Mouse (Mus musculus) megakaryocyte progenitor cell, adult 5-6 weeks (primary cell): ENCODE data around the gene 1700125H20Rik. TPM values are rescaled to one million over a fixed set of nuclear protein-coding genes. Genes with fewer than 3 reads are reported as not detected.
A peak's percentile ranks its signal among the peaks of the same experiment; 100 is the strongest.

ENCODE experiments used
- ATAC-seq: replicated peaks from 2 replicates; pipeline ENCODE4 v1.8.0; 2016; ENCODE audit warnings: mild to moderate bottlenecking, moderate TSS enrichment, inconsistent platforms; ENCODE audit not compliant: poor library complexity
- total RNA-seq, 2 experiments: library from RNA; stranded (forward) in 1 of 2; stranded (reverse) in 1 of 2; fragments of 157-497, 149-512 nt in 1 of 2; fragments of 200-1000 nt in 1 of 2; gene quantifications; 2 replicates each; pipeline versions ENCODE4 v1.2.3 to v1.2.4; 2015 to 2017

1700125H20Rik gene
- total RNA-seq, 2 experiments from 2014 or later, result not detected

DNA sequence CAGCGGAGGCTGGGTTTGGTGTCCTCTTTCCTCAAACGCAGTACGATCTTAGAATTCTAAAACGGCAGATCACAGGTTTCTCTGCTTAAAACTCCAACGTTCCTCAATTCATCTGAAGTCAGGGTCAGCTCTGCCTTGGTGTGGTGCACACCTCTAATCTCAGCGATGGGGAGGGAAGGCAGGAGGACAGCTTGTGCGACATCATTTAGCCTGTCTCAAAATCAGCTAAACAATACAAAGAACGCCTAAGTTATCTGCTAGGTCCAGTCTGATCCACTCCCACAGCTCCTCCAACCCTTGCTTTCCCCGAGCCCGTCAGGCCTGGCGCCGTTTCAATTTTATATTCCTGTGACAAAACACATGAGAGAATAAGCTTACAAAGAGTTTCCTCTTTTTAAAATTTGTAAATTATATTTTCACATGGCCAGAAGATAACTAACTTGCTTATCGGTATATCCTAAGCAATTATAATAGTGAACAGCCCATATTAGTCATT, 13.1 kb downstream of the 1700125H20Rik start:
- ATAC-seq, result peak; percentile 17

DNA sequence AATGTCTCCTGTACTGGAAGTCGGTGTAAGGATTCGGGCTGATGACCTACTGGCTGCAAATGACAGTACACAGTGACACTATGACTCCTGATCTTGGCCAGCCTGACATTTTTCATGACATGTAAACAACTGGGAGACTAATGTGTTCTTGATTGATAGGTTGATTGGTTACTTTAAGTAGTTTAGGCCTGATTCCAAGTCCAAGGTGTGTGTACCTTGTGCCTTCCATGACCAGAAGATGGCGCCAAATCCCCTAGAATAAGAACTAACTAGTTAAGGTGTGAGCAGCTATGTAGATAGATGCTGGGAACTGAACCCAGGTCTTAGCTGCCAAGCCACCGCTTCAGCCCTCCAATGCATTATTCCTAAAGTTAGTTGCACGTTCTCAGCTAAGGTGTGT, 13.9 kb downstream of the 1700125H20Rik start:
- ATAC-seq, result peak; percentile 67

DNA sequence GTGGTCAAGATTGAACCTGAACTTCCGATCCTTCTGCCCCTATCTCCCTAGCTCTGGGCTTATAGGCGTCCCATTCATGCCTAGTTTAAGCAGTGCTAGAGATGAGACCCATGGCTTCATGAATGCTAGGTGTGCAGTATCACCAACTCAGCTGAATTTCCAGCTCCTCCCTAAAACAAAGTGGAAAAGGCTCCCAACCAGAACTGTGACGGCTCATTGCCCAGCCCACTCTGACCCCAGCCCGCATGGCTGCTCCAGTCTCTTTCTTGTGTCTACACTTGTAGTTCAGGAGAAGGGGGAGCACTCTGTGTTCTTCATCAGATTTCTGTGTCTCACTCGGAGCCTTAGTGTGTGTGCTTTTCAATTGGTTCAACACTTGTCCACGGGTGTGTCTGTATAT, 14.6 kb downstream of the 1700125H20Rik start:
- ATAC-seq, result no peak

DNA sequence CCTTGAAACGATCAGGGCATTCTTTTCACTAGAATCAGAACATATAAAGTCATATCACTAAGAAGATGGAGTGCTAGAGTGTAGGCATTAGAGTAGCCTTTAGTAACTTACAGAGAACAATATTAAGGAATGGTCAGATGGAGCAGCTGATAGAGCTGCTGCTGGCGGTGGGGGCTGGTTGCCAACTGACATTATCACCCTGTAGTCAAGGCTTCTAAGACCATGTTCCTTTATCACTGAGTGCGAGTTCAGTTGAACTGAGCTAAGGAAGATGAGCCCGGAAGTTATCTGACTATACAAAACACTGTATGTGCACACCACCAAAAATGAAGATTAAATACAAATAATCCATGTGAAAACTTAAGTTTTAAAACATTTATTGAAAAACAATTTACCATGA, 18.9 kb downstream of the 1700125H20Rik start:
- ATAC-seq, result peak; percentile 70

DNA sequence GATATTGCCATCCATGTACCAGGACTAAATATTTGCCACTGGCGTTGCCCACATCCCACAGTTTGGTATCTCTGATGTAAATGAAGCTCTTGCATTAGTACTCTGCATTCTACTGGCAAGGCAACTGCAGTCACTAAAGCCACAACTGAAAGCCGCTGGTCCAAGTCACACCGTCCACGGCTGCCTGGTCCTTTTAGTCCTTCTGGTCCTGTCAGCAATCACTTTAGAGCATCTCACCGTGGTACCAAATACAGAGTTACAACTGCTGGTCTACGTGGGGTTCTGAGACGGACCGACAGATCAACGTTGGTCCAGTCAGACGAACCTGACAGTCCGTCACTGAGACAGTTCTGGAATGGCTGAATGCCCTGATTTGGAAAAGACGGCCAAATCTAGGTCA, 20.5 kb downstream of the 1700125H20Rik start:
- no peak for ATAC-seq

DNA sequence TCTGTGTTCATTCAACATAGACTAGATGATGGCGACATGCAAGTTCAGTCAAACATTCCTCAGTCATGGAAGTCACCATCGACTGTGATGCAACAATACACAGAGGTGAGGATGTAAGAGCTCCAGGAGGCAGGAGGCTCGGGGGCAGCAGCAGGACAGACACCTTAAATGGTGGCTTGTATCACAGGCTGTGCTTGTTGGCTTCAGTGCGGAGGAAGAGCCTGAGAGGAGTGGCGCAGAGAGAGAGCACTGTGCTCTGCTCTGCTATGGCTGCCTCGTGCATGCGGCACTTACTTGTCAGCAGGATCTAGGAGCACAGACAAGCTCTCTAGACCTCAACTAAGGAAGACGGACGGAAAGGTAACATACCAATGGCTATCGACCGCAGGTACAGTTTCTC, 24.0 kb downstream of the 1700125H20Rik start:
- no peak for ATAC-seq

DNA sequence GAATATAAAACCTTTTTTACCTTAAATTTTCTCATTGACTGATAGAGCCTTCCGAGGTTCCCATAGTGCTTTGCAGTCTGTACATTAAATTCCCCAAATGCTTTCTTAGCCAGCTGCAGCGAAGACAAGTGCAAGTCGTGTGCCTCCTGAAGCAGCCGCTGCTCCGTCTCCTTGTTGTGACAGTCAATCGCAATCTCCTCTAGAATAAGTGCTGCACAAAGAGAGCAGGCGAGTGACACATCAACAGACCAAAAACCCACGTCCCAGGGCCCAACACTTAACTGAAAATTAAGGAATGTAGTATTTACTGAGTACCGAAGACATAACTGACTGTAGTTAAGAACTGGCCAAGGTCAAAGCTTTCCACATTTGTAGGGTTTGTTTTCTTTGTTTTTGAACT, 25.8 kb downstream of the 1700125H20Rik start:
- ATAC-seq, result no peak

DNA sequence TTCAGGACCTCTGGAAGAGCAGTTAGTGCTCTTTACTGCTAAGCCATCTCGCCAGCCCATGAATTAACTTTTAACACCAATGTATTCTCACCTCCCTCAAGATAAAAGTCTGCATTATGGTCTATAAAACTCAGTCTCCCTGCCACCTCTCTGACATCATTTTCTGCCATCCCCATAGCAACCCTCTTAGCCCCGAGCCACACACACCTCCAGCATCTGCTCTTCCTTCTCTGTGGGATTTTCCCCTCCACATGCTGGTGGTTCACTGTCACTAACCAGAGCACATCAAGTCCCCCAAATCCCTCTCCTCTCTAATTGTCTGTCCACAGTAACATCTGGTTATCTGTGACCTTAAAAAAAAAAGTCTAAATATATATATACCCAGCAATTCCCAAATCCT, 28.7 kb downstream of the 1700125H20Rik start:
- no peak for ATAC-seq

DNA sequence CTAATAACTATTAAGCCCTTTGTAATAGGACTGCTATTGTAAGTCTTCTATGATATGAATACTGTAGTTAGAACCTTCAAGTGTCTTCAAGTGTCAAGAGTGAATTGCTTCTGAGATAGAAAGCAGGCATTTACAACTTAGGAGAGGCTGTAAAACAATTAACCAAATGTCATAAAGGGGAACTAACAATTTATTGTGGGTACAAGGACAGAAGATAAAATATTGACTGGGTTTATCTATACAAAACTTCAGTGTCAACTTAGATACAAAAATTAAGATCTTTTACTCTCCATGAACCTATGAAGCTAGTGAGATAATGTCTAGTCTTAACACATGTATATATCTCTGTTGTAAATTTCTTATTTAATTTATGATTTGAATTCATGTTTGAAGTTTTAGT, 36.0 kb downstream of the 1700125H20Rik start:
- ATAC-seq, result no peak

DNA sequence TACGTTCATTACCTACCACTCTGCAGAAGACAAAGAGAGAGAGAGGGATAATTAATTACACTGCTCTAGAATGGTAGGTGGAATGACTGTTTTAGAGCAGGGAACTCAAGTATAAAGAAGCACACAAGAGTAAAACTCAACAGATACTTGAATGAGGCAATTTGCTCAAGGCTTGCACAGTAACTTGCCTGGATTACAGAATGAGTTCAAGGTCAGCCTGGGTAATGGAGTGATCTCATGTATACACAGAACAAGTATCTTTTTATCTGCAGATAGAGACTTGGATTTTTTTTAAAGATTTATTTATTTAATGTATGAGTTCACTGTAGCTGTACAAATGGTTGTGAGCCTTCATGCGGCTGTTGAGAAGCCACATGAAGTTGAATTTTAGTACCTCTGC, 40.9 kb downstream of the 1700125H20Rik start:
- ATAC-seq, result no peak

DNA sequence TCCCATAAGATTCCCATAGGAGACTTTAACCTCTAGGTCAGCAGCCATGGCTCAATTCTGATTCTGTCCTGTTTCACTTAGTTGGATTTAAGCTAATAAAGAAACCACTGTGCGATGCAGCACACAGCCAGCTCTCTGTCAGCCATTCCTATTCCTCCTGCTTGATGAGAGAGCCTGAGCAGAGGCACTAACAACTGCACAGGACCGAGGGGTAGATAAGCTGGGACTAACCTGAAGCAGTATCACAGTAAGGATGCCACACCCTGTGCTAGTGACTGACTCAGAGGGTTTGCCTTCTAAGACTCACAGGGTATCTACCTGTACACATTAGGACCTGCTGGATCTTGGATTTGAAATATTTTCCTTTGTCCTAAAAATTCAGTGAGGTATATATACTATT, 43.0 kb downstream of the 1700125H20Rik start:
- ATAC-seq, result no peak

DNA sequence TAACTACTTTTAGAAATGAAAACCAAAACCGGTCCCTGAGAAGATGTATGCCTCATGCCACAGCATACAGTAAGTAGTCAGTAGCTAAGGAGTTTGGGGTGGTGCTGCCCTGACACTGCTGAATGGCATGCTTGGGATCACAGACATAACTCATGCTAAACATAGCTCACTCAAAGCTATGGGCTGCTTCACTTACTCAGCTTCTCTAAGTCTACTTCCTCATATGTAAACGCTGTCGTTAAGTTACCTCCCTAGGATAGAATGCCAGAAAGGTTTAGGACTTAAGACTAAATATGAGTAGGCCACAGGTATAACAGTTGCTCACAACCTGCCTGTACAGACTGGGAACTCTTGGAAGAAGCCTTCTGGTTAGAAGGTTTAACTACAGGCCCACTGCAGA, 44.5 kb downstream of the 1700125H20Rik start:
- ATAC-seq, result no peak

DNA sequence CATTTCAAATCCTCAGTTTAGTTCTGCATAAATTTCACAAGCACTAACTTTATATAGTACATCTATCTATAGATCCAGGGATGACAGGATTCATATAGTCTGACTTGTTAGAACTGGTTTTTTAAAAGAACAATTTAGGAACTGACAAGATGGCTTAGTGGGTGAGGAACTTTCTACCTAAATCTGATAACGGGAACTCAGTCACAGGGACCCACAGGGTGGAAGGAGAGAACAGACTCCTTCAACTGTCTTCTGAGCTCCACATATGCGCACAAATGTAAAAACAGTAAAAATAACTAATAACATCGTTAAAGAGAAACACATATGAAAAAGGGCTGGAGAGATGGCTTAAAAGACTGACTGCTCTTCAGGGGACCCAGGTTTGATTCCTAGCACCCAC, 48.8 kb downstream of the 1700125H20Rik start:
- ATAC-seq, result no peak

DNA sequence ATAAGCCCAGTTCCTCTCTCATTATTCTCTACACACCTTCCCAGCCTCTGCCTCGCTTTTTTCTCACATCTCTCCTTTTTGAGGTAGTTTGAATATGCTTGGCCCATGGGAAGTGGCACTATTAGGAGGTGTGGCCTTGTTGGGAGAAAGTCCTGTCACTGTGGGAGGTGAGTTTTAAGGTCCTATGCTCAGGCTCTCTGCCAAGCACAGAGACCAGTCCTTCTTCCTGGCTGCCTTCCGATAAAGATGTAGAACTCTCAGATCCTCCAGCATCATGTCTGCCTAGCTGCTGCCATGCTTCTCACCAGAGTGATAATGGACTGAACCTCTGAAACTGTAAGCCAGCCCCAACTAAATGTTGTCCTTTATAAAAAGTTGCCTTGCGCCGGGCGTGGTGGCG, 52.4 kb downstream of the 1700125H20Rik start:
- ATAC-seq, result no peak

DNA sequence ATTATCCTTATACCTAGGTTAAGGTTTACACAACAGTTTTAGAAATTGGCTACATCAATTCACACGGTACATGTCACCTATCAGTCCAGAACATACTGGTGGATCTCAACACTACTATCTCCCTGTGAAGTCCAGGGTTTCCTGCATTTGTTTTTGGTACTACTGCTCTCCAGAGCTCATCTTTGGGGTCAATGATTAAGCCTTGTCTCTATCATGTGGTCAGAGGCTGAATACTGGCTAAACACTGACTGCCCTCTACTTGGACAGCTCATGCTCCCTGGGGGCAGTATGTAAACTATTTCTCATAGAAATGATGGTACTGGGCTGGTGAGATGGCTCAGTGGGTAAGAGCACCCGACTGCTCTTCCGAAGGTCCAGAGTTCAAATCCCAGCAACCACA, 53.0 kb downstream of the 1700125H20Rik start:
- ATAC-seq, result no peak

Other genes starting within 250 kb of the 1700125H20Rik start
- gene Car4, start 212.6 kb upstream of the 1700125H20Rik start, total RNA-seq (2015), result not detected in 2 replicates
- gene Car4, start 212.6 kb upstream of the 1700125H20Rik start, total RNA-seq (2017), result not detected in 2 replicates
- gene Usp32, start 30.2 kb upstream of the 1700125H20Rik start, total RNA-seq (2015), result 12.6 and 14.6 TPM in 2 replicates
- gene Usp32, start 30.2 kb upstream of the 1700125H20Rik start, total RNA-seq (2017), result 11.1 and 23.8 TPM in 2 replicates
- 33.2 and 34.1 TPM in 2 replicates for gene Appbp2, start 64.7 kb downstream of the 1700125H20Rik start, total RNA-seq (2015)
- gene Appbp2, start 64.7 kb downstream of the 1700125H20Rik start, total RNA-seq (2017), result 21.3 and 26.2 TPM in 2 replicates
- gene Ppm1d, start 140.8 kb downstream of the 1700125H20Rik start, total RNA-seq (2015), result 27.7 and 31.8 TPM in 2 replicates
- gene Ppm1d, start 140.8 kb downstream of the 1700125H20Rik start, total RNA-seq (2017), result 12.4 and 13.4 TPM in 2 replicates
- 14.6 and 22.1 TPM in 2 replicates for gene Bcas3, start 182.8 kb downstream of the 1700125H20Rik start, total RNA-seq (2015)
- 14.3 and 19.8 TPM in 2 replicates for gene Bcas3, start 182.8 kb downstream of the 1700125H20Rik start, total RNA-seq (2017)